Mouse (Mus musculus) megakaryocyte, embryonic 14.5 days (primary cell): ENCODE data around the gene Methig1. TPM values are rescaled to one million over a fixed set of nuclear protein-coding genes. Genes with fewer than 3 reads are reported as not detected.

ENCODE experiments used
- H3K27me3 ChIP-seq: replicated peaks from 2 replicates; pipeline ENCODE3; 2012; ENCODE audit warnings: inconsistent platforms
- H3K36me3 ChIP-seq: replicated peaks from 2 replicates; pipeline ENCODE3; 2012; ENCODE audit warnings: low read length, inconsistent platforms, mixed read lengths
- H3K4me1 ChIP-seq: 2 replicates; pipeline ENCODE4 v1.6.1; 2012; ENCODE audit warnings: inconsistent platforms
- H3K4me3 ChIP-seq: replicated peaks from 2 replicates; pipeline ENCODE3; 2012; ENCODE audit warnings: moderate library complexity, mild to moderate bottlenecking, inconsistent platforms
- H3K9me3 ChIP-seq: 2 replicates; pipeline ENCODE4 v1.6.1; 2012; ENCODE audit warnings: inconsistent platforms
- FLI1 ChIP-seq: IDR thresholded peaks from 2 replicates; pipeline ENCODE4 v1.6.1; 2012; ENCODE audit warnings: low read length, inconsistent platforms, mixed read lengths
- GATA1 ChIP-seq: IDR thresholded peaks from 3 replicates; pipeline ENCODE4 v1.6.1; 2012; ENCODE audit warnings: mixed read lengths, low read length, inconsistent platforms, borderline replicate concordance
- polyA plus RNA-seq: library from polyadenylated mRNA; stranded (reverse); fragments of >175 nt; gene quantifications from 2 replicates; pipeline ENCODE4 v1.2.3, GENCODE M21; 2012; ENCODE audit warnings: low replicate concordance; ENCODE audit not compliant: insufficient read depth

The Methig1 gene
- polyA plus RNA-seq, 1 experiment = not detected

GRCm38 (mm10) chr15:100400592-100401250, 47.8 kb downstream of the Methig1 start:
- TF ChIP-seq GATA1 (no peak), FLI1 (no peak)
- Histone ChIP-seq H3K4me1 (peaks cover 31% of the 10 kb centered on the region), H3K27me3 (no peaks in the 10 kb centered on the region), H3K36me3 (peaks cover 100% of the 10 kb centered on the region), H3K9me3 (no peaks in the 10 kb centered on the region), H3K4me3 (no peak overlapping the region)

- Histone ChIP-seq H3K4me3 (no peak overlapping the region), H3K27me3 (no peaks in the 10 kb centered on the region), H3K4me1 (peaks cover 36% of the 10 kb centered on the region), H3K36me3 (peaks cover 95% of the 10 kb centered on the region), H3K9me3 (no peaks in the 10 kb centered on the region)
- no peak for TF ChIP-seq FLI1
- TF ChIP-seq GATA1 = no peak
Measured at GRCm38 (mm10) chr15:100401811-100402210, 48.9 kb downstream of the Methig1 start.

GRCm38 (mm10) chr15:100402347-100402746, 49.4 kb downstream of the Methig1 start:
- Histone ChIP-seq H3K4me3 (no peak overlapping the region), H3K27me3 (no peaks in the 10 kb centered on the region), H3K36me3 (peaks cover 93% of the 10 kb centered on the region), H3K9me3 (no peaks in the 10 kb centered on the region), H3K4me1 (peaks cover 41% of the 10 kb centered on the region)
- no peak for TF ChIP-seq GATA1
- TF ChIP-seq FLI1 = no peak

DNA sequence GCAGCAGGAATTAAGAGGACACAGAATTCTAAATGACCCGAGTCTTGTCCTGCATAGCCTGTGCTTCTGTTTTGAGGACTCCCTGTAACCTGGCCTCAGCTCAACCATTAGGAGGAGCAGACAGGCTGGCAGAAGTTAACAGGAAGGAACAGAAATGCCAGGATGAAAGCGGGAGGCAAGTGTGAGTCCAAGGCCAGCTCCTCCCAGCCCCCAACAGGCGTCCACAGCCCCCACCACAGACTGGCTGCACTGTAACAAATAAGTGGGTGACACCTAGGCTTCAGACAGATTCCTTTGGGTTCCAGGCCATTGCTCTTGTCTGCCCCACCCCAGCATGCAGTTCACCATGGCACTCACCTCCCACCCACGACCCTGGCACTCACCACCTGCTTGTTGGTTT, 49.8 kb downstream of the Methig1 start:
- Histone ChIP-seq H3K9me3 (no peaks in the 10 kb centered on the region), H3K27me3 (no peaks in the 10 kb centered on the region), H3K36me3 (peaks cover 91% of the 10 kb centered on the region), H3K4me1 (peaks cover 43% of the 10 kb centered on the region), H3K4me3 (no peak overlapping the region)
- TF ChIP-seq FLI1 (no peak), GATA1 (no peak)

GRCm38 (mm10) chr15:100403318-100404000, 50.5 kb downstream of the Methig1 start:
- Histone ChIP-seq H3K36me3 (peaks cover 91% of the 10 kb centered on the region), H3K4me3 (peak overlapping the region; percentile 53), H3K9me3 (no peaks in the 10 kb centered on the region), H3K27me3 (no peaks in the 10 kb centered on the region), H3K4me1 (peaks cover 50% of the 10 kb centered on the region)
- TF ChIP-seq FLI1 = no peak
- no peak for TF ChIP-seq GATA1

DNA sequence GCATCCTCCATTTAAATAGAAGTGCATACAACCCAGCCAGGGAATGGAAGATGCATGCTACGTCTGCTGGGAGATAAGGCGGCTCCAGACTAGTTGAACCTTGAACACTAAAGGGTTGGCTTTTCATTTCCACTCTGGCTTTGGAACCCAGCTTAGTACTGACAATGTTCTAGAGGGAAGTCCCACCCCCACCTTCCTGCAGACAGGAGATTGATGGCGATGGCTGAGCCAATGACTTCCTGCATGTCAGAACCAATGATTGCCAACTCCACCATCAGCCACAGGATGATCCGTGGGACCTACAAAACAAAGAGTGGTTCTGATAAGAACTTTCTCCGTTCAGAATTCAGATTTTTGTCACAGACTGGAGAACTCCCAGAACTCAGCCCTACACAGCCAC, 53.1 kb downstream of the Methig1 start:
- no peak for TF ChIP-seq GATA1
- no peak for TF ChIP-seq FLI1
- H3K9me3 ChIP-seq = no peaks in the 10 kb centered on the region
- H3K27me3 ChIP-seq = no peaks in the 10 kb centered on the region
- peaks cover 87% of the 10 kb centered on the region for H3K36me3 ChIP-seq
- H3K4me3 ChIP-seq = no peak overlapping the region
- peaks cover 64% of the 10 kb centered on the region for H3K4me1 ChIP-seq

- peaks cover 84% of the 10 kb centered on the region for H3K4me1 ChIP-seq
- H3K9me3 ChIP-seq = no peaks in the 10 kb centered on the region
- peaks cover 47% of the 10 kb centered on the region for H3K36me3 ChIP-seq
- H3K4me3 ChIP-seq = peak overlapping the region; percentile 81
- no peak for TF ChIP-seq GATA1
- TF ChIP-seq FLI1 = no peak
- H3K27me3 ChIP-seq = no peaks in the 10 kb centered on the region
Measured at GRCm38 (mm10) chr15:100410918-100411672, 58.1 kb downstream of the Methig1 start.

DNA sequence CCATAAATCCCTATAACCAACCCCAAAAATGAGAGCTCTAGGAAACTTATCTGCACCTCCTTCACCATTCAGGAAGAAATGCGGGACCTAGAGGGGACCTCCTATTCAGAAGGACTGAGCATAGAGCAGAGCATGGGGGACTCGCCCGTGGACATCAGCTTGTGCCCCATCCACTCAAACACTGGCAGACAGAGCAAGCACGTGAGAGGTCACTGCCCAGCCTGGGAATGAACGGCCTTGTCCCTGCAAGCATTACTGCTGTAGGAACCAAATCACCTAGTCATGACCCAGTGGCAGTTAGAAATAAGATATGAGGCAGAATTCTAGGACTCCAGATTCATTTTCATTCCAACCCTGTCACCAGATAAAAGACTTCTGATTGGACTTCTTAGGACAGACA, 58.8 kb downstream of the Methig1 start:
- peaks cover 83% of the 10 kb centered on the region for H3K4me1 ChIP-seq
- peaks cover 44% of the 10 kb centered on the region for H3K36me3 ChIP-seq
- H3K9me3 ChIP-seq = no peaks in the 10 kb centered on the region
- H3K4me3 ChIP-seq = no peak overlapping the region
- H3K27me3 ChIP-seq = no peaks in the 10 kb centered on the region
- TF ChIP-seq GATA1 = no peak
- no peak for TF ChIP-seq FLI1

DNA sequence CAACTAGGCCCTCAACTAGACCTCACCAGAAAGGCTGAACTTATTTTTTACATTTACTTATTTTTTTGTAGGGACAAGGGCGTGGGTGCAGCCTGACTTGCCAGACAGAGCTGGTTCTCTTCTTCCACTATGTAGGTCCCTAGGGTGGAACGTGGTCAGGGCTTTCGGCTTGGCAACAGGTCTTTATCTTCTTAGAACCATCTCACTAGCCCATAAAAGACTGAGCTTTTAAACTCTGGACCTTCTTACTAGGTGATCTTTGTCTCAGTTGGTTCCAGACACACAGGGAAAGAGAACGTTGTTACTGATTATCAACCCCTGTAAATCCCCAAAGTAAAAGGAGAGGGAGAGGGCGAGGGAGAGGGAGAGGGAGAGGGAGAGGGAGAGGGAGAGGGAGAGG, 60.4 kb downstream of the Methig1 start:
- no peaks in the 10 kb centered on the region for H3K27me3 ChIP-seq
- TF ChIP-seq GATA1 (no peak), FLI1 (no peak)
- peaks cover 77% of the 10 kb centered on the region for H3K4me1 ChIP-seq
- no peak overlapping the region for H3K4me3 ChIP-seq
- no peaks in the 10 kb centered on the region for H3K9me3 ChIP-seq
- peaks cover 39% of the 10 kb centered on the region for H3K36me3 ChIP-seq

DNA sequence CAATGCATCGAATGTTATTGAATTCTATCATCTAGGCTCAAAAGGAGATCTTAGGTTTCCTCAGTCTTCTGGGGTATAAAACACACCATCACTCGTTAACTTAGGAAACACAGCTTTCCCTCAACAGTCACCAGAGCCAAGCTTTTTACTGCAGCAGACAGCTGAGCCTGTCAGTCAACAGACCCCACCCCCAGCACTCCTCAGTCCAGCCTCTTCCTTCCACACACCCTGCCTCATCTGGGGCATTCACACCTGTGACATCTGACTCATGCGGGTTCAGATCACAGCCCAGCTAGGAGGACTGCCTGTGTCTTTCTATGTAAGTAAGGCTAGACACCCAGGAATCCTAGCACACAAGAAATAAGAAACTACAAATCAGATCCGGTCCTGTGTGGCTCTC, 61.1 kb downstream of the Methig1 start:
- Histone ChIP-seq H3K9me3 (no peaks in the 10 kb centered on the region), H3K36me3 (peaks cover 34% of the 10 kb centered on the region), H3K4me1 (peaks cover 78% of the 10 kb centered on the region), H3K27me3 (no peaks in the 10 kb centered on the region), H3K4me3 (no peak overlapping the region)
- no peak for TF ChIP-seq FLI1
